Mouse (Mus musculus) mature B cell (primary cell): ENCODE results near the gene Tnnc2.

Experiments used
- in situ Hi-C: fragments of 300-500 bp; cut with MboI; formaldehyde crosslinking; loops from 2 replicates; pipeline ENCODE4 v1.14.3; 2019

The Tnnc2 gene

DNA sequence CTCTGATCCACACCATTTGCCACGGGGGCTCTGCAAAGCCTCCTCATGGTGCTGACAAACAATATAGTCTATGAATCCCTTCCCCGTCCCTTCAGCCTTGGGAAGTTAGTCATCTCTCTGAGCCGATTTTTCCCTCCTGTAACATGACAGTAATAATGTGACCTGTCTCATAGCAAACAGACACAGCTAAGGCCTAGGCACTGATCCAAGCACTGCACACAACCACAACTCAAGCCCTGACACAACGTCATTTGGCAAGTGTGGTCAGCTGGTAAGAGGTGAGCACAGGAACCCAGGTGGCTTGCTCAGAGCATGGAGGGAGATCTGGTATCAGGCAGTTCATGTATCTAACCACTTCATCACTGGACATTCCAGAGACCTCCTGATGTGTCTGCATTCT, 16.1 kb upstream of the Tnnc2 start:
- in situ Hi-C loops = no loop called here

DNA sequence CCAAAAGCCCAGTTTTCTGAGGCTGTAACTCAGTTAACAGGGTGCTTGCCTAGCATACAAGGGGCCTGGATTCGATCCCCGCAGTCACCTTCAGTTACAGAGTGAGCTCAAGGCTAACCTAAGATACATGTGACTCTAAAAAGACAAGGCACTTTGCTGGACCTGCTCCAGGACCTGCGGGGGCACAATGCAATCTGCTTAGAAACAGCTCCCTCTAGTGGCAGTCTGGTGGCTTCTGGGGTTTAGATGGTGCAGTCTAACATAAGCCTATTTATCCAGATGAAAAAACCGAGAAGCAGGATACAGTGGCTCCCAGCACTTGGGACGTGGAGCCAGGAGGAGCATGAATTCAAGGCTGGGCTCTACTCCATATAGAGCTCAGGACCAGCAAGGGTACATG, 14.5 kb upstream of the Tnnc2 start:
- in situ Hi-C loops = no loop called here

DNA sequence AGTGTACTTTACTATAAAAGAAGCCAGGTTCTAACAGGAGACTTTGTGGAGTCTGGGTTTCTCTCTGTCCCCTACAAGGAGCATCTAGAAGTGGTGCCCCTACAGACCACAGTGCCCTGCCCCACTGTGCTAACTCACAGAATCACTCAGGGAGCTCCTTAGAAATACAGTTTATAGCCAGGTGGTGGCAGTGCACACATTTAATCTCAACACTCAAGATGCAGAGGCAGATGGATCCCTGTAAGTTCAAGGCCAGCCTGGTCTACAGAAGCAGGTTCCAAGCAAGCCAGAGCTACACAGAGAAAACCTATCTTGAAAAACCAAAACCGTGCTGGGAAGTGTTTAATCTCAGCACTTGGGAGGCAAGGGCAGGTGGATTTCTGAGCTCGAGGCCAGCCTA, 14.0 kb upstream of the Tnnc2 start:
- in situ Hi-C loops = no loop called here

DNA sequence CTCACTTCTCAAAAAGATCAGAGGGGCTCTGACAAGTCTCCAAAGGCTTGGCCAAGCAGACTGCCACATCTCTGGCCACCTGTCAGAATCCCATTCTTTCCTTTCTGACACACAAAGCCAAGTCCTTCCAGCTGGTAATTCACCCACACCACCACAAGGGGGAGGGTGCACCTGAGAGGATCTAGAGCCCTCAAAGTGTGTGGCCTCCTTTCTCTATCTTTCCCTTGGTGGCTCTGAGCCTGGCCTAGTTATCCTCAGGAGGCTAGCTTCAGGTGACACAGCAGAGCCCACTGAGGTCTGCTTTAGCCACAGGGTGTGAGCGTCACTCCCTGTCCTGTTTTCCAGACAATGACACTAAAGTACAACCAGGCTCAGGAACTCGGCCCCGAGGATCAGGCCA, 13.5 kb upstream of the Tnnc2 start:
- in situ Hi-C loops = no loop called here

DNA sequence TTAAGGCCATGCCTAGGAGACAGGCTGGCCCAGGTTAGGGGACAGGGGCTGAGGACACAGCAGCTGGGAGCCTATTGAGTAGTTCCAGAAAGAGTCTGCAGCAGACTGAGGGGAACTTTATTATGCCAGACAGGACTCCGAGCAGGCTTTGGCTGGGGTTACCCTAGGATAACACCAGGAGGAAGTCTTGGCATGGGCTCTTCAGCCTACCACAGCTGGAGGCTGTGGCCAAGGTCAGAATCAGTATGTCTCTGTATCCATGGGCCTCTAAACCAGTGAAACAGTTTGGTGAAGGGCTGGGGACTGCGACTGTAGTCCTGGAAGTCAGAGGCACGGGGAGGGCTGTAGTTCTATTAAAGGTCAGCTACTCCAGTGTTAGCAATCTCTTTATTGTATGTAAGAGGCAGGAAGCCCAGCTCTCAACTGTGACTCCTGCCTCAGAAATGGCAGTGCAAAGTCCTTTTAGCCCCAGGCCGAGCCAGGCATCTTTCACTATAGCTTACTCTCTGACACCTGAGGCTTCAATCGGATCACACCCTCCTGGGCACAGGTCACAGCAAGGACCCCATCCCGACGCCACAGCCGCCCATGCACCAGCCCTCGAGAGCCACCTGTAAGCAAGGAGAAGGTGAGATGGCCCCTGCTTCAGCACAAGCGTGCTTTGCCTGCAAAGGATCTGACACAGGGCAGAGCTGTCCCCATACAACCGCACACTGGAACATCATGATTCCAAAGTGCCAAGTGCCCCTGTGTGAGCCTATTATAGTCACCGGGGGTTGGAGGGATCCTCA, 12.8 kb upstream of the Tnnc2 start:
- in situ Hi-C loops = no loop called here

DNA sequence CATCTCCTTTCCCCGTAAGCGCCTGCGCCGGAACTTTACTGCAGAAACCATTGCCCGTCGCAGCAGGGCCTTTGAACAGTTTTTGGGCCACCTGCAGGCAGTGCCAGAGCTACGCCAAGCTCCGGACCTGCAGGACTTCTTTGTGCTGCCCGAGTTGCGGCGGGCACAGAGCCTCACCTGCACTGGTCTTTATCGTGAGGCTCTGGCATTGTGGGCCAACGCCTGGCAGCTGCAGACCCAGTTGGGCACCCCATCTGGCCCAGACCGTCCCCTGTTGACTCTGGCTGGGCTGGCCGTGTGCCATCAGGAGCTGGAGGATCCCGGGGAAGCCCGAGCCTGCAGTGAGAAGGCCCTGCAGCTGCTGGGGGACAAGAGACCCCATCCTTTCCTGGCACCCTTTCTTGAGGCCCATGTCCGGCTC, 12.1 kb upstream of the Tnnc2 start:
- in situ Hi-C loops = no loop called here

DNA sequence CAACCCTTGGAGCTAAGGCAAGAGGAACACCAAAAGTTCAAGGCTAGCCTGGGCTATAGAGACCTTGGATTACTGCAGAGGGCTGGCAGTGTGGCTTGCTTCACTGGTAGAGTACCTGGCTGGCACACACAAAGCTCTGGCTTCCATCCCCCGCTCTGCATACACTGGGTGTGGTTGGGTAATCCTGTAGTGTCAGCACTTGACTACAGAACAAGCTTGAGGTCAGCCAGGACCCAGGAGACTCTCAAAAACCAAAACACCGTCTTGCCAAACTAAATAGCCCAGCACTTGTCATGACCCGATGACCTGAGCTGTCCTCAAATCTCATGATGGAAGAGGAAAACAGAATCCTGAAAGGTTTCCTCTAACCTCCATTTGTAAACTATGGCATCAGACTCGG, 10.7 kb upstream of the Tnnc2 start:
- in situ Hi-C loops = no loop called here

DNA sequence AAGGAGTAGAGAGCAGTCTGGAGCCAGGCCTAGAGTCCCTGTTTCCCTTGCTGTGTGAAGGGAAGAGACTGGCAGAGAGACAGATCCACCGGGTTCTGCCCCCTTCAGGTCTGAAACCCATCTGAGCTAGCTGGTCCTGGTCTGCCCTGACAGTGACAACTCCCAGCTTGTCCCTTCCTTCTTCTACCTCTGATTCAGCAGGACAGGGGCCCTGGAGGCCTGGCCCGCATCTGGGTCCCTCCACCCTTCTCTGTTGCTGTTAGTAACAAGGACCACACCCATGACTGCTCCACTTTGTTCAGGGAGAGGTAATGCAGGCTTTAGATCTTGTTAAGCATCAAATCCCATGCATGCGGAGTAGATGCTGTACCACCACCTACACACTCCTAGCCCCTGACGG, 8.6 kb upstream of the Tnnc2 start:
- in situ Hi-C loops = no loop called here

DNA sequence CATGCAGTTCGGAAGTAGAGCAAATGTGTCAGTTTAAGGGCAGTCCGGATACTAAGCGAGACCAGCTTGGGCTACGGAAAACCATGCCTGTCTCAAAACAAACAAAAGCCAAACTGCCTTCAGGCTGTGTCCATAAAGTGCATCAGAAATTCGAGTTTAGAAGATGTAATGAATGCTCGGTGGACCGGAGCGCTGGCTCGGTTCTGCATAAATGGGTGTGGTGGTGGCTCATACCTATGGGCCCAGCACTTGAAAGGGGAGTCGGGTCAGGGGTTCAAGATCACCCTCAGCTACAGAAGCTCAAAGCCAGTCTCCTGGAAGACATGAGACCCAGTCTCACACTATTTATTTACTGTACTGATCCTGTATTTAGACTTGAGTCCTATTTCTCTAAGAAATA, 8.0 kb upstream of the Tnnc2 start:
- in situ Hi-C loops = no loop called here

DNA sequence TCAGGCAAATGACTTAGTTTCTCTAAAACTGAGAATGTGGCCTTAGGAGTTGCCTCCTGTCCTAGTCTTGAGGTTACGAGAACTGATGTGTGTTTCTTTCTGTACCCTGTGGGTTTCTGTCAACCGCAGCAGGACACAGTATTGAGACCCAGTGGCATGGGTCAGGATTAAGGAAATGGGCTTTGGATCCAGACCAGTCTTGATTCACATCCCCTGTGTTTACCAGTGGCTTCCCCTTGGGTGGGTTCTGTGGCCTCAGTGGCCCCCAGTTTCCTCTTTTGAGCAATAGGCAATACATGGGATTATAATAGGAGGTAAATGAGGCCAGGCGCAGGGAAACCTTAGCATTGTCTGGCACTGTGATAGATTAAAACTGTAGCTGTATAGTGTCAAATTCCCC, 7.3 kb upstream of the Tnnc2 start:
- in situ Hi-C loops = no loop called here

DNA sequence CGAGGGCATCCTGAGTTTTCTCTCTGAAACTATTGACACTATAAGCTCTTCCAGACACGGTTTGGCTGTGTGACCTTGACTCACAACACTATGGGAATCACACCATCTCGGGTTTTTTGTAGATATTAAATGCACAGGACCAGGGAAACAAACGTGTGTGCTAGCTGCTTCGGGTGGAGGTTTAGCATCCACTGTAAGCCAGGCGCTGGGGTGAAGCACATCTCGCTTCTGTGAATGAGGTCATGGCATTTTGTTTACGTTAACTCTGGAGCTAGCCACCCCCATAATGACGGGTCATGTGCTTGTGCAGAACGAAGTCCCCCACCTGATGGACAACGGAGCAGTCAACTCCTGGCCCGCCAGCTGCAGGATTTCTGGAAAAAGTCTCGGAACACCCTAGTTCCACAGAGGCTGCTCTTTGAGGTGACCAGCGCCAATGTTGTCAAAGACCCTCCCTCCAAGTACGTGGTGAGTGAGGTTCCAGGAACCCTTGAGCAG, 6.7 kb upstream of the Tnnc2 start:
- in situ Hi-C loops = no loop called here

DNA sequence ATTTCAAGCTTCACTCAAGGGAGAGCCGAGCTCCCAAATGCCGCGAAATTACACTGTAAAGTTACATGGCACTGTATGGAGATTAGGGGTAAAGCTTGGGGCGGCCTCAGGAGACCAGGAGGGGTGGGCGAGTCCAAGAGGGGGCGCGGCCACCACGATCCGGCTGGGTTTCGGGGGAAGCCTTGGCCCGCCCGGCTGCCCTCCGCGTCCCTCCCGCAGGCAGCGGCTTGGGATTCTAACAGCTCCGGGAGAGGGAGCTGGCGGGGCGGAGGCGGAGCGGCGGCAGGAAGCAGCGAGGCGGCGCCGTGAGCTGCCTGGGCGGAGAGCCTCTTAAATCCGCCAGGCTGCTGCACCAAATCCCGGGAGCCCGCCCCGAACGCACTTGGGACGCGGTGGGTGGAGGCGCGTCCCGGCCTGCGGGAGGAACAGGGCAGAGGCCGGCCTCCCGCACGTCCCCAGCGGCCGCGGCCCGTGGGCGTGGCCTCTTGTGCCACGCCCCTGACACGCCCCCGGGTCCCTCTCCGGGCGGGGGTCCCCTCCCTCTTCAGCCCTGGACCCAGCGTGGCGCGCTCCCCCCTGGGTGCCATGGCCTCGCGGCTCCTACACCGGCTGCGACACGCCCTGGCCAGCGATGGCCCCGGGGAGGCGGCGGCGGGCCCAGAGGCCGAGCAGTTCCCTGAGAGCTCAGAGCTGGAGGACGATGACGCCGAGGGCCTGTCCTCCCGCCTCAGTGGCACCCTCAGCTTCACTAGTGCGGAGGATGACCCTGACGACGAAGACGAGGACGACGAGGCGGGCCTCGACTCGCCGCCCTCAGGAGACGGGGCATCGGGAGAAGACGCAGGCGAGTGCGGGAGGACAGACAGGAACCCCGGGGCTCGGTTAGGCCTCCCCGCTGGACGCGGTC, 6.0 kb upstream of the Tnnc2 start, which contains the start of gene Snx21:
TSS of gene Snx21 (plus strand) at position 343 of the 907 bp plus-strand sequence.
- in situ Hi-C loops = no loop called here

DNA sequence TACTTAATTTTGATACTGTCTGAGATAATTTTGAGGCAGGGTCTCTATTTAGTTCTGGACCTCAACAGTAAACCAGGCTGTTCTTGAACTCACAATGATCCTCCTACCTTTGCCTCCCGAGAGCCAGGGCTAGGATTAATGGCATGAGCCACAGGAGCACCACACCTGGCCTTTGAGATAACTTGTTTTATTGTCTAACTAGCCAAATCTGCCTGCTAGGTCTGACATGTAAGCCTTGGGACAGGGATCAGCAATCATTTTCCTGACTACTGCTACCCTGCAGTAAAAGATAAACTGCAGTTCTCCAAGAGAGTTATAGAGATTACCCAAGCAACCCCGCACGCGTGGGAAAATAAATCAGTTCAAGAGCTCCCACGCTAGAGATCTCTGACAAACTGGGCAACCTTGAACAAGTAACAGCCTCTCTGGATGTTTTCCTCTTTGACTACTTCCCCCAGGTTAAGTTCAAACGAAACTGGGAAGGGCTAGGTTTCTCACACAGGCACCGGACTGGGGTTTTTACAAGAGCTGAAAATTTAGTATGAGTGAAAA, 5.2 kb upstream of the Tnnc2 start:
- in situ Hi-C loops = no loop called here

DNA sequence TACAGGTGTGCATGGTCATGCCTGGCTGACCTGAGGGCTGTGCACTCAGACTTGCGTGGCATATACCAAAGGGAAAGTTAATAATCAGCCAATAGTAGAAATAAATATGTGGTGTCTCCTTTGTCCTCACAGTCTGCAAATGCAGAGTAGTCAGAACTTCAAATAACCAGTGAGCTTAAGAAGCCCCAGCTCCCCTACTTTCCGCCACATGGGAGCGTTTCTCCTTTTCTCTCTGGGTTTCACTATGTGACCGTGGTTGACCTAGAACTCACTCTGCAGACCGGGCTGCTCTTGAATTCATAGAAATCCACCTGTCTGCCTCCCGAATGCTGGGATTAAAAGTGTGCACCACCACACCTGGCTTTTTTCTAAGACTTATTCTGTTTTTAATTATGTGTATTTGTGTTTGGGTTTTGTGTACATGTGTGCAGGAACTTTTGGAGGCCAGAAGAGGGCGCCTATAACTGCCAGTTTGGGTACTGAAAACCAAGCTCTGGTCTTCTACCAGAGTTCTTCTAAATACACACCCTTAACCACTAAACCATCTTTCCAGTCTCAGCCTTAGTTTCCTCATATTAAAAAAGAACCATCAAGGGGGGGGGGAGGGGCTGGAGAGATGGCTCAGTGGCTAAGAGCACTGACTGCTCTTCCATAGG, 4.3 kb upstream of the Tnnc2 start:
- in situ Hi-C loops = no loop called here

DNA sequence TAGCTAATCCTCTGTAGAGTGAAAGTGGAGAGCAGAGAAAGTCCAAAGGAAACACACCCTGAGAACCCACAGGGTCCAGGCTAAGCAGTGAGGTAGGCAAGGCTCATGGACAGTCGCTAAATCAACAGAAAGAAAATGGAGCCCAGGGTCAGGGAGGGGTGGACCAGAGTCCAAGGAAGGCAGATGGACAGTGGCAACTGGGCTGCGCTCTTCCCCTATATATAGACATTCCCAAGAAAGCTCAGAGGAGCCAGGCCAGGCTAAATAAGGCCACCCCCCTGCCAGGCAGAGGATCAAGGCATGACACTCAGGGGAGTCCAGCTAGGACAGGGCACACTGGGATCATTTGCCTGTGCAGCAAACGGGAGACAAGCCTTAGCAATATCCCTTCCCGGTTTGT, 2.1 kb upstream of the Tnnc2 start:
- in situ Hi-C loops = no loop called here

DNA sequence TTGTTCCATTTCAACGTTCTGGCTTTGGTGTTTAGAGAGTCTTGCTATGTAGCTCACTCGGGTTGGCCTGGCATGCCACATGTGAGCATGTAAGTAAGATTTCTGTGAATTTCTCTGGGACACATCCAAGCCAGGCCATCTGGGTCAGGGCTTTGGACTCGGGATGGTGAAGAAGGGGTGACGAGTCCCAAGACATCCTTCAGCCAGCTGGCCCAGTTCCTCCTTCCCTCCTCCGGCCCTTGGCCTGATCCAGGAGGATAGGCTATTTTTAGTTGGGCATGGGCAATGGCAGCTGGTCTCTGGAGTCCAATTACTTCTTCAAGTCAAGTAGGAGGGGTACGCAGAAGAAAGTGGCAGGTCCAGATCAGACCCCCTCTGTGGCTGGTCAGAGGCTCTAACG, 958 bp downstream of the Tnnc2 start:
- in situ Hi-C loops = no loop called here

DNA sequence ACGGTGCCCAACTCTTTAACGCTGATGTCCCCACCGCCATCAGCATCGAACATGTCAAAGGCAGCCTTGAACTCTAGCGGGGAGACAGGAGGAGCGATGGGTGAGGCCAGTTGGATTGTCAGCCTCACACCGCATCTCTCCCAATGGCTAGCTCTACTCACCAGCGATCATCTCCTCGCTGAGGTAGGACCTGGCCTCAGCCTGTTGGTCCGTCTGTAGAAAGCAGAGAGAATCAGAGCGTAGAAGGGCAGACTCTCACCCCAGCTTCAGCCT, 1.8 kb downstream of the Tnnc2 start:
- in situ Hi-C loops = no loop called here

DNA sequence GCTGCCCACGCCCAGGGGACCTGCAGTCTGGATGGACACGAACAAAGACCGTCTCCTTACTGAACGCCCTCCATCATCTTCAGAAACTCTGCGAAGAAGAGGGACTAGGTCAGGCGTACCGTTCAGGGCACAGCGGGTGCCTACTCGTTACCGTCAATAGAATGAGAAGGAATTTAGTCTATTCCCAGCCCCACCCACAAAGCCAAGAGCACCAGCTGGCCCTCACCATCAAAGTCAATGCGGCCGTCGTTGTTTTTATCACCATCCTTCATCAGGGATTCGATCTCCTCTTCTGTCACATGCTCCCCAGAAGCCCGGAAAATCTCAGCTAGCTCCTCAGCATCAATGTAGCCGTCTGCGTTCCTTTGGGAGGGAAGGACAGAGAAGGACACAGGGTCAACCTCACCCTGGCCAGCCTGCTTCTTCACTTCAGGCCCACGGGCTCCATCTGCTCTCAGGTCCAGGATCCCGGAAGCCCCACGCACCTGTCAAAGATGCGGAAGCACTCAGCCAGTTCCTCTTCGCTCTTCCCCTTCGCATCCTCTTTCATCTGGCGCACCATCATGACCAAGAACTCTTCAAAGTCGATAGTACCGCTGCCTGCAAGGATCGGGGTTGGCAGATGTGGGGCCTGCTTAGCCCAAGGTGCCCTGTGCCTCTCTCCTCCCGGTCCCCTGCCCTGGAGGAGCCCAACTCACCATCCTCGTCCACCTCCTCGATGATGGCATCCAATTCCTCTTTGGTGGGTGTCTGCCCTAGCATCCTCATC, 2.3 kb downstream of the Tnnc2 start:
- in situ Hi-C loops = no loop called here

DNA sequence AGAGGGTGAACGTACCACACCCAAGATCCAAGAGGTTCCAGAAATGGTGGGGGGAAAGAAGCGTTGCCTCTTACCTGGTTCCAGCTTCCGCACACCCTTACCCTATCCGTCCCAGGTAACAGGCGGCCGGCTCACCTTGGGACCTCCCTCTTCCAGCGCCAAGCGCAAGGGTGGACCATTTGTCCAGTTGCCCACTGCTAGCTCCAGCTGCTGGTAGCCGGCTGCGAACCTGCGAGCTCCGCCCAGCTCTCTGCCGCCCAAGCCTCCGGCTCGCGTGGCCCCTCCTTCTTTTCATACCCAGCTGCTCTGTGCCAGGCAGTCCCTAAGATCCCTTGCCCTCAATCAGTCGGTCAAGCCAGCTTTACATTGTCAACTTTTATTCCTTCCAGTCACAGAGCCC, 3.0 kb downstream of the Tnnc2 start:
- in situ Hi-C loops = no loop called here

DNA sequence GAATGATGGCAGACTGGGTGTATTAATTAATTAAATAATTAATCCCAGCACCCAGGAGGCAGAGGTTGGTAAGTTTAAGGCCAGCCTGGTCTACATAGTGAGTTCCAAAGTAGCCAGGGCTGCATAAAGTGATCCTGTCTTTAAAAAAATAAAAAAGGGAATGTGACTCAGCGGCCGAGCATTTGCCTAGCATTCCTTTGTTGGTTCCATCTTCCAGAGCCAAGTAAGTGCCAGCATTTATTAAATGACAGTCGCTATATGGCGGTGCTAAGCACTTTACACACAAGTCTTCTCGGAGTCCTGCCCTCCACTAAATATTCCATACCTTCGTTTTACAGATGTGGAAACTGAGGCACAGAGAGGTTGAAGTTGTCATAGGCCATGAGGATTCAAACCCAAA, 3.6 kb downstream of the Tnnc2 start:
- in situ Hi-C loops = no loop called here

DNA sequence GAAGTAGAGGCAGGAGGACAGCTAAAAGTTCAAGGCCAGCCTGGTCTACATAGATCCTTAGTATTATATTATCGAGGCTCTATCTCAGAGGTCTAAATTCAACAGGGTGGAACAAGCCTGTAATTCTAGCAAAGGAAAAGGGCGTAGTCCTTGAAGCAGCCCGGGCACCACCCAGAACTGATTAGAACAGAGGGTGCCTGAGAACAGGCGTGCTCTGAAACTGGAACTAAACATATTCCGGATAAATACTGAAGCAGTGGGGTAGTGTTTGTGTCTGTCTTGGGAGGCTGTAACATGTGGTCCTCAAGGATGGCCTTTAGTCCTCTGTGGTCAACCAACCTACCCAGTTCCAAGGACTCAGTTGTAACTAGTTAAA, 5.8 kb downstream of the Tnnc2 start:
- in situ Hi-C loops = no loop called here
